Mouse (Mus musculus) cortical plate, adult 2 months (tissue): ENCODE results near the gene Ttc23. TPM values are rescaled to one million over a fixed set of nuclear protein-coding genes. Genes with fewer than 3 reads are reported as not detected.

Experiments
- H3K27ac ChIP-seq: fragments of 200-500 bp; 2 replicates; pipeline ENCODE4 v1.5.1; 2012; ENCODE audit warnings: low read length, control low read depth, inconsistent platforms; ENCODE audit not compliant: insufficient read depth
- H3K4me1 ChIP-seq: fragments of 200-500 bp; 2 replicates; pipeline ENCODE4 v1.6.1; 2011; ENCODE audit warnings: low read length; ENCODE audit not compliant: control insufficient read depth, insufficient read depth
- H3K4me3 ChIP-seq: fragments of 200-500 bp; 2 replicates; pipeline ENCODE4 v1.5.1; 2011; ENCODE audit warnings: mild to moderate bottlenecking, low read length, control low read depth; ENCODE audit not compliant: insufficient read depth
- CTCF ChIP-seq: fragments of 200-500 bp; IDR thresholded peaks from 2 replicates; pipeline ENCODE4 v1.5.1; 2011; ENCODE audit warnings: mild to moderate bottlenecking, control low read depth, low read length; ENCODE audit not compliant: insufficient read depth; ENCODE audit errors: extremely low read depth
- POLR2A ChIP-seq: fragments of 200-500 bp; IDR thresholded peaks from 2 replicates; pipeline ENCODE4 v1.6.1; 2011; ENCODE audit warnings: mild to moderate bottlenecking, low read length, control low read depth; ENCODE audit not compliant: insufficient read depth; ENCODE audit errors: extremely low read depth
- polyA plus RNA-seq: library from polyadenylated mRNA; depleted of rRNA; stranded (reverse); fragments of >200 nt; gene quantifications from 2 replicates; pipeline ENCODE4 v1.2.3, GENCODE M21; 2012

The Ttc23 gene
- polyA plus RNA-seq, 1 experiment, result 5.4 TPM

DNA sequence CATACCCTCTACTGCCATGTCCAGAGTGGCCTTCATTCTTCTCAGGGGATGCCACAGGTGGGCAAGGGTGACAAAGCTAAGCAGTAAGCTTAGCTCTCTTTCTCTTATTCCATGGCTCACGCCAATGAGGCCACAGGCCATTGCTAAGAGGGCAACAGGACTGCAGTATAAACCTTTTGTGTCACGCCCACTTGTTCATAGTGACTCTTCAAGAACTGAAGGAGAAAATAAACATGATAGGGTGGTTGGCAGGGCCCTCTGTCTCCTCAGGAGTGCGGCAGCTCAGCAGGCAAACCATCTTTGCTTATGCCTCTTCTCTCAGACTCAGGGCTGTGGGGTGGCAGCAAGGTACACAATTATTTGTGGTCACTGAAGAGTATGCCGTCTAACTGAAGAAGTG is 81.6 kb downstream of the Ttc23 start:
- no peak for TF ChIP-seq POLR2A
- TF ChIP-seq CTCF, result no peak
- H3K27ac ChIP-seq, result no peak overlapping the region
- no peaks in the 10 kb centered on the region for H3K4me1 ChIP-seq
- H3K4me3 ChIP-seq, result no peak overlapping the region

DNA sequence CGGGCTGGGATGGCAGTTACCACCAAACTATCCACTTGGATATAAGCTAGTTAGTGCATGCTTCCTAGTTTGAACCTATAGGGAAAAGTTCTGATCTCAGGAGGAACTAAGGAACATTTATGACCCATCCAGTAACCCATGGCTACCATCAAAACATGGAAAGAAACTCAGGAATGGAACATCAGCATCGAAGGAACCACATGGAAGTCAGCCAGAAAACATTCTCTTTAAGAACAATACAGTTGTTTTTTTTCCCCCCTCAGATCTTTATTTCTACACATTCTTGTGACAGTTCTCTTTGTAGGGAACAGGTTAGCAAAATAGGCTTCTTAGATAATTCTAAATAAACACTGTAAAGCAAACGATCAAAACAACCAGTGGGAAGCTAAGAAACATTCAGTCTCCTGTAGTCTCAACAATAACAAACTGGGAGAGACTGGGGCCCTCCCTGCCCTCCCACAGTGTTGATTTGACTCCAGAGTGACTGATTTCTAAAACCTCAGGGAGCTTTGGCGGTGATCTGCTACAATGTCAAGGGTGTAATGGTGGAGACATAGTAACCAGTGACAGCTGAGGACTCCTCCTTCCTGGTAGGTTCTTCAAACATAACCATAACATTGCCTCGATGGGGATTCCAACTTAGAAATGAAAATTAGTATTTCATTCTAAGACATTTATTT is 83.4 kb downstream of the Ttc23 start:
- Histone ChIP-seq H3K27ac (peak overlapping the region; percentile 22; the same call in 1 of the 2 replicates), H3K4me3 (no peak overlapping the region), H3K4me1 (no peaks in the 10 kb centered on the region)
- TF ChIP-seq CTCF (no peak), POLR2A (no peak)

GRCm38 (mm10) chr7:67732276-67732675 is 85.1 kb downstream of the Ttc23 start:
- no peak overlapping the region for H3K27ac ChIP-seq
- H3K4me3 ChIP-seq, result no peak overlapping the region
- no peaks in the 10 kb centered on the region for H3K4me1 ChIP-seq
- TF ChIP-seq POLR2A (no peak), CTCF (no peak)

- no peak overlapping the region for H3K27ac ChIP-seq
- no peaks in the 10 kb centered on the region for H3K4me1 ChIP-seq
- no peak overlapping the region for H3K4me3 ChIP-seq
- no peak for TF ChIP-seq CTCF
- no peak for TF ChIP-seq POLR2A
Measured at GRCm38 (mm10) chr7:67740382-67740781, 93.2 kb downstream of the Ttc23 start.

- Histone ChIP-seq H3K4me3 (no peak overlapping the region), H3K4me1 (no peaks in the 10 kb centered on the region), H3K27ac (no peak overlapping the region)
- TF ChIP-seq CTCF (no peak), POLR2A (no peak)
Measured at GRCm38 (mm10) chr7:67740796-67741195, 93.6 kb downstream of the Ttc23 start.

GRCm38 (mm10) chr7:67741706-67742105 is 94.5 kb downstream of the Ttc23 start:
- Histone ChIP-seq H3K27ac (no peak overlapping the region), H3K4me3 (no peak overlapping the region), H3K4me1 (no peaks in the 10 kb centered on the region)
- TF ChIP-seq CTCF (no peak), POLR2A (no peak)

DNA sequence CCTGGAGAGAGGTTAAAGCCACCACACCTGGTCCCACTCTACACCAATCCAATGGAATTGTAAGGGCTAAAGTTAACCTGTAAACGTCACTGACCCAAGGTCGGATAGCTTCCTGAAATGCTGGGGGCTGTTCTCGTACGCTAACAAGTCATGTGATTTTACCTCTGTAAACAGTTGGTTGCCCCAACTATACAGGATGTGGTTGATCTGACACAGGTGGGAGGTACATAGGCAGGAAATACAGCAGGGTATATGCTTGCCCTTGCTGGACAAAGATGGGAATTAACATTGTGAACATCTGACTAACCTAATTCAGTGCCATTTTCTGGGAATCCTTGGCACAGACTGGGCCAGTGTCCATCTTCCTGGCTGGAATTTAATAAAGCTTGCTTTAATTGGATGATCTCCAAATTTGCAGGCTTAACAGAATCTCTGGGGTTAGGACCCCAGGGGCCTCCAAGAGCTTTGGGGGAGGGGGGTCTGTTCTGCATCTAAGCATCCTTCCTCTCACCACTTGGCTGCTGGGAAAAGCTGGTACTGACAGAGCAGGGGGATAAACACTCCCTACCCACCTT is 100.6 kb downstream of the Ttc23 start:
- TF ChIP-seq POLR2A (no peak), CTCF (no peak)
- Histone ChIP-seq H3K4me3 (no peak overlapping the region), H3K27ac (no peak overlapping the region), H3K4me1 (no peaks in the 10 kb centered on the region)

- TF ChIP-seq CTCF, result no peak
- TF ChIP-seq POLR2A, result no peak
- no peak overlapping the region for H3K27ac ChIP-seq
Measured at GRCm38 (mm10) chr7:67749441-67750239, 102.4 kb downstream of the Ttc23 start.

DNA sequence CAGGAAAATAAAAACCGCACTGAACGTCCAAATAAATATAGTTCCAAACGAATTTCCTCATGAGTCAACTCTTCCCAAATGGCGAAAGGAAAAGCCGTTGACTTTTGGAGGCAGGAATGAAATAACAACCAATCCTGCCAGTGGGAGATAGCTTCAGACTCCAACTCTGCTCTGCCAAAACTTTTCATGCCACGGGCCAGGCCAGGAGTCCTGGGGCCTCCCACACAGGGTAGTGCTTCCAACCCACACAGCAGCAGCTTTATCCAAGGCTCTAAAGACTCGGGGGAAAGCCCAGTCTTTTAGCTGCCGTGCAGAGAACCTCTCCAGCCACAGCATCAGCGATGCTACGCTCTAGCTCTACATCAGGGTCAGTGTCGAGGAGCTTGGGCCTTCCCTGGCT is 107.4 kb downstream of the Ttc23 start:
- TF ChIP-seq POLR2A (no peak), CTCF (no peak)
- Histone ChIP-seq H3K4me3 (no peak overlapping the region), H3K27ac (no peak overlapping the region), H3K4me1 (no peaks in the 10 kb centered on the region)

More at GRCm38 (mm10) chr7:67749441-67750239, 102.4 kb downstream of the Ttc23 start:
- Histone ChIP-seq H3K4me1 (no peaks in the 10 kb centered on the region), H3K4me3 (no peak overlapping the region)
